Mouse (Mus musculus): ENCODE data around the gene Mctp2. TPM values are rescaled to one million over a fixed set of nuclear protein-coding genes. Genes with fewer than 3 reads are reported as not detected.

Mctp2 gene
- polyA plus RNA-seq, 1 experiment from 2014 or later = 2.4 TPM

GRCm38 (mm10) chr7:72150799-72151708 is 155.4 kb downstream of the Mctp2 start:
- WGBS = 51% methylated on average over 7 of the region's 7 CpGs
- H3K4me3 ChIP-seq (replicated peaks) = no peak overlapping the region
- no peak overlapping the region for H3K9ac ChIP-seq
- no peak overlapping the region for H3K4me2 ChIP-seq
- no peak overlapping the region for H3K27ac ChIP-seq
- H3K27me3 ChIP-seq (replicated peaks) = no peaks in the 10 kb centered on the region
- no peaks in the 10 kb centered on the region for H3K9me3 ChIP-seq
- no peaks in the 10 kb centered on the region for H3K4me1 ChIP-seq
- no peaks in the 10 kb centered on the region for H3K36me3 ChIP-seq
- ATAC-seq (ENCODE audit: insufficient read depth, low FRiP score, low read depth) = no peak

GRCm38 (mm10) chr7:72149073-72149472 is 157.3 kb downstream of the Mctp2 start:
- WGBS = 21% methylated on average over 3 of the region's 3 CpGs
- no peak overlapping the region for H3K4me2 ChIP-seq
- H3K9ac ChIP-seq = no peak overlapping the region
- ATAC-seq (ENCODE audit: insufficient read depth, low FRiP score, low read depth) = no peak
- H3K27ac ChIP-seq = no peak overlapping the region
- no peak overlapping the region for H3K4me3 ChIP-seq (replicated peaks)
- H3K27me3 ChIP-seq (replicated peaks) = no peaks in the 10 kb centered on the region
- no peaks in the 10 kb centered on the region for H3K4me1 ChIP-seq
- no peaks in the 10 kb centered on the region for H3K9me3 ChIP-seq
- H3K36me3 ChIP-seq = no peaks in the 10 kb centered on the region

- no peaks in the 10 kb centered on the region for H3K9me3 ChIP-seq
- no peaks in the 10 kb centered on the region for H3K27me3 ChIP-seq (replicated peaks)
- H3K27ac ChIP-seq = no peak overlapping the region
- no peak overlapping the region for H3K4me2 ChIP-seq
- ATAC-seq (ENCODE audit: insufficient read depth, low FRiP score, low read depth) = no peak
- H3K9ac ChIP-seq = no peak overlapping the region
- no peaks in the 10 kb centered on the region for H3K4me1 ChIP-seq
- no peak overlapping the region for H3K4me3 ChIP-seq (replicated peaks)
- H3K36me3 ChIP-seq = no peaks in the 10 kb centered on the region
Observed at GRCm38 (mm10) chr7:72146849-72147248, 159.6 kb downstream of the Mctp2 start.

GRCm38 (mm10) chr7:72145726-72146520 is 160.5 kb downstream of the Mctp2 start:
- Histone ChIP-seq H3K4me1 (no peaks in the 10 kb centered on the region), H3K27me3 (replicated peaks) (no peaks in the 10 kb centered on the region), H3K36me3 (no peaks in the 10 kb centered on the region), H3K27ac (no peak overlapping the region), H3K4me2 (no peak overlapping the region), H3K9me3 (no peaks in the 10 kb centered on the region), H3K4me3 (replicated peaks) (no peak overlapping the region), H3K9ac (no peak overlapping the region)
- WGBS = 72% methylated on average over 17 of the region's 17 CpGs
- ATAC-seq (ENCODE audit: insufficient read depth, low FRiP score, low read depth) = no peak

GRCm38 (mm10) chr7:72138701-72139100 is 167.7 kb downstream of the Mctp2 start:
- H3K4me3 ChIP-seq (replicated peaks) = no peak overlapping the region
- 95% methylated on average over 4 of the region's 4 CpGs for WGBS
- H3K36me3 ChIP-seq = no peaks in the 10 kb centered on the region
- H3K4me2 ChIP-seq = no peak overlapping the region
- ATAC-seq (ENCODE audit: insufficient read depth, low FRiP score, low read depth) = no peak
- no peak overlapping the region for H3K9ac ChIP-seq
- H3K27ac ChIP-seq = no peak overlapping the region
- H3K4me1 ChIP-seq = no peaks in the 10 kb centered on the region
- H3K9me3 ChIP-seq = no peaks in the 10 kb centered on the region
- H3K27me3 ChIP-seq (replicated peaks) = no peaks in the 10 kb centered on the region

GRCm38 (mm10) chr7:72120986-72121385 is 185.4 kb downstream of the Mctp2 start:
- no peaks in the 10 kb centered on the region for H3K9me3 ChIP-seq
- ATAC-seq (ENCODE audit: insufficient read depth, low FRiP score, low read depth) = no peak

GRCm38 (mm10) chr7:72119713-72120112 is 186.7 kb downstream of the Mctp2 start:
- Histone ChIP-seq H3K27me3 (replicated peaks) (no peaks in the 10 kb centered on the region), H3K9me3 (no peaks in the 10 kb centered on the region), H3K27ac (no peak overlapping the region; the same call in 1 of the 2 replicates), H3K36me3 (no peaks in the 10 kb centered on the region), H3K4me3 (replicated peaks) (no peak overlapping the region), H3K4me2 (no peak overlapping the region), H3K4me1 (no peaks in the 10 kb centered on the region), H3K9ac (no peak overlapping the region)
- WGBS = 69% methylated on average over 3 of the region's 3 CpGs
- ATAC-seq (ENCODE audit: insufficient read depth, low FRiP score, low read depth) = no peak

More at GRCm38 (mm10) chr7:72120986-72121385, 185.4 kb downstream of the Mctp2 start:
- Histone ChIP-seq H3K36me3 (no peaks in the 10 kb centered on the region), H3K27ac (no peak overlapping the region), H3K27me3 (replicated peaks) (no peaks in the 10 kb centered on the region), H3K9ac (no peak overlapping the region), H3K4me3 (replicated peaks) (no peak overlapping the region), H3K4me1 (no peaks in the 10 kb centered on the region), H3K4me2 (no peak overlapping the region)
- 63% methylated on average over 7 of the region's 7 CpGs for WGBS

GRCm38 (mm10) chr7:72117376-72118077 is 188.9 kb downstream of the Mctp2 start:
- no peak overlapping the region for H3K27ac ChIP-seq
- ATAC-seq (ENCODE audit: insufficient read depth, low FRiP score, low read depth) = peak; percentile 47; the same call in 1 of the 2 replicates
- WGBS = 56% methylated on average over 4 of the region's 4 CpGs
- no peak overlapping the region for H3K9ac ChIP-seq
- H3K27me3 ChIP-seq (replicated peaks) = no peaks in the 10 kb centered on the region
- H3K9me3 ChIP-seq = no peaks in the 10 kb centered on the region
- H3K4me3 ChIP-seq (replicated peaks) = no peak overlapping the region
- no peaks in the 10 kb centered on the region for H3K4me1 ChIP-seq
- H3K4me2 ChIP-seq = no peak overlapping the region
- H3K36me3 ChIP-seq = no peaks in the 10 kb centered on the region

- no peak for ATAC-seq (ENCODE audit: insufficient read depth, low FRiP score, low read depth)
- H3K27ac ChIP-seq = no peak overlapping the region
- WGBS = 63% methylated on average over 2 of the region's 2 CpGs
- H3K4me1 ChIP-seq = no peaks in the 10 kb centered on the region
- no peaks in the 10 kb centered on the region for H3K9me3 ChIP-seq
- no peak overlapping the region for H3K9ac ChIP-seq
- no peaks in the 10 kb centered on the region for H3K27me3 ChIP-seq (replicated peaks)
- H3K4me3 ChIP-seq (replicated peaks) = no peak overlapping the region
- H3K4me2 ChIP-seq = no peak overlapping the region
- H3K36me3 ChIP-seq = no peaks in the 10 kb centered on the region
Observed at GRCm38 (mm10) chr7:72115073-72115472, 191.3 kb downstream of the Mctp2 start.

GRCm38 (mm10) chr7:72110578-72110977 is 195.8 kb downstream of the Mctp2 start:
- 51% methylated on average over 6 of the region's 6 CpGs for WGBS
- H3K4me2 ChIP-seq = no peak overlapping the region
- no peaks in the 10 kb centered on the region for H3K4me1 ChIP-seq
- H3K36me3 ChIP-seq = no peaks in the 10 kb centered on the region
- no peak overlapping the region for H3K9ac ChIP-seq
- no peak overlapping the region for H3K27ac ChIP-seq
- no peaks in the 10 kb centered on the region for H3K9me3 ChIP-seq
- no peaks in the 10 kb centered on the region for H3K27me3 ChIP-seq (replicated peaks)
- ATAC-seq (ENCODE audit: insufficient read depth, low FRiP score, low read depth) = no peak
- no peak overlapping the region for H3K4me3 ChIP-seq (replicated peaks)

GRCm38 (mm10) chr7:72108639-72109399 is 197.6 kb downstream of the Mctp2 start:
- Histone ChIP-seq H3K4me2 (no peak overlapping the region), H3K27ac (no peak overlapping the region), H3K9ac (no peak overlapping the region), H3K9me3 (no peaks in the 10 kb centered on the region), H3K4me1 (no peaks in the 10 kb centered on the region), H3K27me3 (replicated peaks) (no peaks in the 10 kb centered on the region), H3K36me3 (no peaks in the 10 kb centered on the region), H3K4me3 (replicated peaks) (no peak overlapping the region)
- WGBS = 84% methylated on average over 3 of the region's 3 CpGs
- no peak for ATAC-seq (ENCODE audit: insufficient read depth, low FRiP score, low read depth)
